Mouse (Mus musculus) frontal cortex, adult (tissue): ENCODE data around the gene Fkbp10.

ENCODE experiments used
- ATAC-seq: cut with Nextera tagmentation; 2 replicates; pipeline ENCODE4 v1.9.2; 2017; ENCODE audit warnings: mild to moderate bottlenecking, moderate library complexity, mixed read lengths; ENCODE audit not compliant: low TSS enrichment

Gene Fkbp10

GRCm38 (mm10) chr11:100471352-100472196, 56.1 kb downstream of the Fkbp10 start:
- ATAC-seq, result peak; percentile 16; the same call in 1 of the 2 replicates

DNA sequence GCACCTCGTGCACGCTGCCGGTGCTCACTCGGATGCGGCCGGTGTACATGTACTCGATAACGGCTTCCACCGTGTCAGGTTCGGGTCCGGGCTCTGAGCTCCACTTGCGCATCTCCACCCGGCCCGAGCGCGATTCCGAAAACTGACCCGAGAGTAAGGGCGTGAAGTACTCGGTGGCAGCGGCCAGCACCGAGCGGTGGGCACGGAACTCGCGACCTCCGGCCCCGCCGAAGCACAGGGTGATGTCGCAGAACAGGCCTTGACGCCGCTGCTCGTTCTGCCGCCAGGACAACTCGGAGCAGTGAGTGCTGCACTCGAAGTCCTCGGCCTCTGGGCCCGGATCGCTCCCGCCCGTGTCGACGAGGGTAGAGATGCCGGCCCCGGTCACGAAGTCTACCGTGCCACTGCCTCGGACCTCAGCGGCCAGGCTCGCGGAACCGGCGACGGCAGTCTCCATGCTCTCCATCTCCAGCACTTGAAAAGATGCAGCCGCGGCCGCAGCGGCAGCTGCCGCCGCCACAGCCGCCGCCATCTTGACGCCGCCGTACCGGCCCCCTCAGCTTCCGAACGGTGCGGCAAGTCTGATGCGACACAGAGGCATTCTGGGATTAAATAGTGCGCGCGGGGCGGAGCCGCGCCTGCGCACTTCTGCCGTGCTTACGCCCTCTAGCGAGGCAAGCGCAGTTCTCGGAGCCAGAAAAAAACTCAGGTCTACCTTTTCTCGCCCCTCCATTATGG, 56.9 kb downstream of the Fkbp10 start, which contains the start of gene Klhl11:
Gene Klhl11 (minus strand): TSS at position 545 of the 738 bp plus-strand sequence.
- ATAC-seq, result peak; percentile 93

DNA sequence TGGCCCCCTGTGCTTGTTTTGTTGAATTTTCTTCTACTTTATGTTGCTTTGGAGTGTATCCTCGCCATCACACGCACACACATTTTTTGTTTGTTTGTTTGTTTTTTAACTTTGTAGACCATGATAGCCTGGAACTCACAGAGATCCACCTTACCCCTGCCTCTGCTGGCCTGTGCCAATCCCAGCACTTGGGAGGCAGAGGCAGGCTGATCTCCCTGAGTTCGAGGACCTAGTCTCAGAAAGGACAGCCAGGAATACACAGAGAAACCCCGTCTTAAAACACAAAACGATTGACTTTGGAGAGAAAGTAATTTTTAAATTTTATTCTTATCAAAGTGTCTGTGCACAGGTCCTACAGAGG, 57.4 kb downstream of the Fkbp10 start:
- peak; percentile 3; the same call in 1 of the 2 replicates for ATAC-seq
